Mouse (Mus musculus) thymus, adult 2 months (tissue): ENCODE results near the gene Fscn3. TPM values are rescaled to one million over a fixed set of nuclear protein-coding genes. Genes with fewer than 3 reads are reported as not detected.

ENCODE experiments used
- DNase-seq: peaks from one replicate; pipeline ENCODE4 v3.0.0; 2021
- H3K27ac ChIP-seq: fragments of 200-500 bp; 2 replicates; pipeline ENCODE4 v1.5.1; 2012; ENCODE audit warnings: low read length, control low read depth; ENCODE audit not compliant: control insufficient read depth, insufficient read depth
- H3K27me3 ChIP-seq: fragments of 200-500 bp; 2 replicates; pipeline ENCODE4 v1.6.1; 2012; ENCODE audit warnings: mild to moderate bottlenecking, low read length, moderate library complexity, mixed read lengths; ENCODE audit not compliant: control insufficient read depth, insufficient read depth
- H3K36me3 ChIP-seq: fragments of 200-500 bp; 2 replicates; pipeline ENCODE4 v1.6.1; 2012; ENCODE audit warnings: mild to moderate bottlenecking, low read length, moderate library complexity; ENCODE audit not compliant: control insufficient read depth, insufficient read depth
- H3K4me1 ChIP-seq: fragments of 200-500 bp; replicated peaks from 2 replicates; pipeline ENCODE4 v1.6.1; 2012; ENCODE audit warnings: low read length; ENCODE audit not compliant: control insufficient read depth, insufficient read depth
- H3K4me3 ChIP-seq: fragments of 200-500 bp; 2 replicates; pipeline ENCODE4 v1.5.1; 2012; ENCODE audit warnings: mild to moderate bottlenecking, low read length, control low read depth, moderate library complexity; ENCODE audit not compliant: control insufficient read depth, insufficient read depth
- CTCF ChIP-seq: fragments of 200-500 bp; IDR thresholded peaks from 2 replicates; pipeline ENCODE4 v1.5.1; 2012; ENCODE audit warnings: mild to moderate bottlenecking, control low read depth, low read length, moderate library complexity, borderline replicate concordance; ENCODE audit not compliant: control insufficient read depth, poor library complexity, insufficient read depth; ENCODE audit errors: extremely low read depth
- POLR2A ChIP-seq: fragments of 200-500 bp; IDR thresholded peaks from 2 replicates; pipeline ENCODE4 v1.6.1; 2012; ENCODE audit warnings: mild to moderate bottlenecking, low read length, control low read depth, moderate library complexity; ENCODE audit not compliant: control insufficient read depth, poor library complexity, insufficient read depth; ENCODE audit errors: extremely low read depth
- WGBS: fragments of 180-500 bp; shearing (Covaris S2); methylation state at CpG from one replicate; pipeline ENCODE4 v1.1.7; 2018; 5-methylcytosine and 5-hydroxymethylcytosine counted together
- polyA plus RNA-seq: library from polyadenylated mRNA; depleted of rRNA; stranded (reverse); fragments of >200 nt; gene quantifications from 2 replicates; pipeline ENCODE4 v1.2.3, GENCODE M21; 2012

Gene Fscn3
- polyA plus RNA-seq, 1 experiment: 0.19 TPM

DNA sequence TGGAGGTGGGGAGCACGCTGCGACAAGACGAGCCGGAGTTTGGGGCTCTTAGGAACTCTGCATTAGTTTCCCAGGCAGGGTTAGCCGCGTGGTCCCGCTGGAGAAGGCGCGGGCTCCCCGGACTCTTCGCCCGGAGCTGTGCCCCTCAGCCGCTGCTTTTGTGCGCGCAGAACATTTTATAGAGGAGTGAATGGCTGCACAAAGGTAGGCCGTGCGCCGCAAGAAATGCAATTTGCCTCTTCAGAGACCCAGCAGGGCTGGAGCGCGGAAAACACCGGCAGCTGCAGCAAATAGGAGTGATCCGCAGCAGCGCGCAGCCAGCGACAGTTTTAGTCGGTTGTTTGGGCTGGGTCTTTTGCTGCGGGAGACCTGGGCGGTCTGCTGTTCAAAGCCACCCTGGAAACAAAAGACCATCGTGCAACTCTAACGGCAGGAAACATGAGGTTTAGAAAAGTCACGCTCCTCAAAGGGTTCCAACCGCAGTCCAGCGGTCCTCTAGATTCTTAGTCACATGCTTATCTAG is 29.8 kb upstream of the Fscn3 start, which contains the start of gene Zfp800:
Zfp800 (minus strand) TSS at position 325 of the 523 bp plus-strand sequence.
- Histone ChIP-seq H3K4me3 (peak within 1 kb of the TSS; percentile 54), H3K4me1 (peaks cover 6% of the 10 kb centered on the region; the same call in 1 of the 2 replicates), H3K36me3 (no peaks in the 10 kb centered on the region), H3K27ac (no peak within 1 kb of the TSS), H3K27me3 (no peaks in the 10 kb centered on the region)
- under 1% methylated on average over 33 of the region's 33 CpGs for WGBS
- TF ChIP-seq POLR2A (no peak), CTCF (0 out of 2 replicates have a peak, but pooled peaks have one; percentile 9)
- peak; percentile 28 for DNase-seq

DNA sequence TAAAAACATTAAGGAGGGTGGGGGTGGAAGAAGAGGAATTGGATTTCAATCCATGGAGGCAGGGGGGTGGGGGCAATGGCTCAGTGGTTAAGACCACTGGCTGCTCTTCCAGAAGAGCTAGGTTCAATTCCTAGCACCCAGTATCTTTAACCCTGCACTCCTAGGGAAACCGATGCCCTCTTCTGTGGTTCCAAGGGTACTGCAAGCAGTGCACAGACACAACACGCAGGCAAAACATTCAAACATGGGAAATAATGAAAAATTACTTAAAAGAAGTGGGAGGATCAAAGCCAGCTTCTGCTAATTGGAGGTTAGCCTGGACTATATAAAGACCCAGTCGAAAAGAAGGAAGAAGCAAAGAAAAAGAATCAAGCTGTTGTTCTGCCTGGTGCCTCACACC is 28.9 kb upstream of the Fscn3 start:
- no peak overlapping the region for H3K27ac ChIP-seq
- DNase-seq: peak; percentile 21
- WGBS: 91% methylated on average over 3 of the region's 3 CpGs
- no peaks in the 10 kb centered on the region for H3K36me3 ChIP-seq
- H3K4me1 ChIP-seq: peaks cover 6% of the 10 kb centered on the region; the same call in 1 of the 2 replicates
- TF ChIP-seq POLR2A (no peak), CTCF (no peak)
- no peaks in the 10 kb centered on the region for H3K27me3 ChIP-seq
- no peak overlapping the region for H3K4me3 ChIP-seq

- Histone ChIP-seq H3K36me3 (no peaks in the 10 kb centered on the region), H3K27me3 (no peaks in the 10 kb centered on the region), H3K4me3 (no peak overlapping the region), H3K27ac (no peak overlapping the region), H3K4me1 (peaks cover 6% of the 10 kb centered on the region; the same call in 1 of the 2 replicates)
- peak; percentile 30 for DNase-seq
- TF ChIP-seq POLR2A: no peak
- TF ChIP-seq CTCF: no peak
- 98% methylated on average over 4 of the region's 4 CpGs for WGBS
Observed at GRCm38 (mm10) chr6:28399791-28400190, 27.8 kb upstream of the Fscn3 start.

DNA sequence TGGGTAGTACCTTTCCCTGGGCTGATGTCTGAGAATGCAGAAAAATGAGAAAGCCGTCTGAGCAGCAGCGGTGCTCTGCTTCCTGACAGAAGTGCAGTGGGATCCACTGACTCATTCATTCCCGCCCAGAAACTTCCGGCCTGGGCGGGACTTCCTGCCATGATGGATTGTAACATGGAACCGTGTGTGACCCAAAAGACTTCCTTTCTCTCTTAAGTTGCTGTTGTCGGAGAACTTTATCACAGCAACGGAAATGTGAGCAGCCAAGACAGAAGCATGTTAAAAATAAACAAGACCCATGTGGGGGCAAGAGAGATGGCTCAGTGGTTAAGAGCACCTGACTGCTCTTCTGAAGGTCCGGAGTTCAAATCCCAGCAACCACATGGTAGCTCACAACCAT is 17.5 kb upstream of the Fscn3 start:
- DNase-seq: peak; percentile 16
- 39% methylated on average over 9 of the region's 9 CpGs for WGBS
- no peaks in the 10 kb centered on the region for H3K36me3 ChIP-seq
- no peak overlapping the region for H3K27ac ChIP-seq
- H3K4me3 ChIP-seq: no peak overlapping the region
- no peaks in the 10 kb centered on the region for H3K4me1 ChIP-seq
- H3K27me3 ChIP-seq: no peaks in the 10 kb centered on the region
- TF ChIP-seq POLR2A (no peak), CTCF (no peak)

DNA sequence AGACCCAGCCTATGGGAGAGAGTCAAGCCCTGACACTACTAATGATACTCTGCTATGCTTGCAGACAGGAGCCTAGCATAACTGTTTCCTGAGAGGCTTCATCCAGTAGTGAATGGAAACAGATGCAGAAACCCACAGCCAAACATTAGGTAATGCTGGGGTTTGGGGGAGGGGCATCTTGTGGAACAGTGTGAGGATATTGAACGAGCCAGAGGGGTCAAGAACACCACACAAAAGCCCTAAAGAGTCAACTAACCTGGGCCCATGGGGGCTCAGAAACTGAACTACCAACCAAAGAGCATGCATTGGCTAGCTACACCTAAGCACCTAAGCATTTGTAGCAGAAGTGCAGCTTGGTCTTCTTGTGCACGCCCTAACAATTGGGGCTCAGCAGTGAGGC is 16.4 kb upstream of the Fscn3 start:
- 0 out of 2 replicates have a peak, but pooled peaks cover 5% of the 10 kb centered on the region for H3K36me3 ChIP-seq
- WGBS: 74% methylated on average over 2 of the region's 2 CpGs
- H3K27ac ChIP-seq: no peak overlapping the region
- DNase-seq: no peak
- H3K4me1 ChIP-seq: no peaks in the 10 kb centered on the region
- TF ChIP-seq POLR2A: no peak
- TF ChIP-seq CTCF: no peak
- no peak overlapping the region for H3K4me3 ChIP-seq
- no peaks in the 10 kb centered on the region for H3K27me3 ChIP-seq

DNA sequence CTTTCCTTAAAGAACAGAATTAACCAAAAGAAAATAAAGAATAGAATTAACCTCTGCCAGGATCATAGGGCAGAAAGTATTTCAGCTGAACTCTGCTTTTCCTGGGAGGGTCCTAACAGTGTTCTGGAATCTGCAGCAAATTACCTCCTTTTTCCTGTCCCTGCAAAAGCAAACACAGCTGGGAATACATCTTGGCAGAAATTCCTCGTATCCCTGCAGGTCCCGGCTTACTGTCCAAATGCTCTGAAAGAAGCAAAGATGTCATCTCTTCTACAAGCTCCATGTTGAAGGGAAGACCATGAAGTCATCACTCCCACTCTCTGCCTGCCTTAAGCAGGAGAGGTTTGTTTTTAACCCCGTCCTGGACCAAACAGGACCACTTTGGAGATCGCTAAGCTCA is 10.6 kb upstream of the Fscn3 start:
- no peak for DNase-seq
- 97% methylated on average over 4 of the region's 4 CpGs for WGBS
- H3K27ac ChIP-seq: no peak overlapping the region
- H3K36me3 ChIP-seq: peaks cover 26% of the 10 kb centered on the region
- no peak overlapping the region for H3K4me3 ChIP-seq
- no peaks in the 10 kb centered on the region for H3K27me3 ChIP-seq
- TF ChIP-seq POLR2A: no peak
- no peak for TF ChIP-seq CTCF
- peaks cover 14% of the 10 kb centered on the region for H3K4me1 ChIP-seq

DNA sequence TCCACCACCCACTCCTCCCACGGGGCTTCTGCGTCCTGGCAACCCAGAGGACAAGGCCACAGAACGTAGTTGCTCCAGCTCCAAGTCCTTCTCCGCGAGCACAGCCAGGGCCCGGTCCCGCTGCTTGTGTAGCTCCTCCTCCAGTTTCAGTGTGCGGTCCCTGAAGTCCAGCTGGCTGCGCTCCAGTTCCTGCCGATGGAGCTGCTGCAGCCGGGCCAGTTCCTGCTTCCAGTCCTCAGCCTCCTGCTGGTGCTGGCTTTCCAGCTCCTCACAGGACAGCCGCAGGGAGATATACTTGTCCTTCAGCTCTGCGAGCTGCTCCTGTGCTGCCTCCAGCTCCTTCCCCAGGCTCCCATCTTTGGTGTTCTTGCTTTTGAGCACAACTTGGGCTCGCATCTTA is 9.1 kb upstream of the Fscn3 start:
- 92% methylated on average over 14 of the region's 14 CpGs for WGBS
- Histone ChIP-seq H3K36me3 (peaks cover 26% of the 10 kb centered on the region), H3K27me3 (no peaks in the 10 kb centered on the region), H3K4me1 (peaks cover 14% of the 10 kb centered on the region), H3K27ac (no peak overlapping the region), H3K4me3 (no peak overlapping the region)
- DNase-seq: no peak
- TF ChIP-seq CTCF: no peak
- TF ChIP-seq POLR2A: no peak
